Comparison of ENCODE assay signal across 21 mouse cellular contexts in genomic region chr16:30255061-30255460, GRCm38 (mm10). TPM values are rescaled to one million over a fixed set of nuclear protein-coding genes. Genes with fewer than 3 reads are reported as not detected.
"Had no signal": no experiment of that assay in that cellular context is flagged by ENCODE, and none has a peak within 500 bp of the region (broad histone marks: within the 10 kb centered on the region; RNA-seq: fewer than 3 reads in every experiment).

No protein-coding gene starts in this region.

- H3K4me3 ChIP-seq: layer of hippocampus, adult 2 months; limb, embryonic 10.5 days; limb, embryonic 13.5 days; liver, embryonic 15.5 days; midbrain, embryonic 12.5 days; midbrain, embryonic 15.5 days; neural tube, embryonic 12.5 days; neural tube, embryonic 15.5 days had no signal

- H3K36me3 ChIP-seq: limb, embryonic 10.5 days; limb, embryonic 13.5 days; liver, embryonic 15.5 days; midbrain, embryonic 12.5 days; midbrain, embryonic 15.5 days; neural tube, embryonic 12.5 days; neural tube, embryonic 15.5 days had no signal

- H3K4me1 ChIP-seq: neural tube, embryonic 12.5 days had no signal

- DNase-seq: kidney, adult 2 months; kidney, postnatal 25 days; layer of hippocampus, adult 9-11 months; lung, adult 2 months; lung, postnatal 14 days; right cerebral cortex, adult 18-20 months; right cerebral cortex, postnatal 14 days; right cerebral cortex, postnatal 4 days had no signal

- H3K27ac ChIP-seq: kidney, postnatal 0 days; layer of hippocampus, adult 2 months; limb, embryonic 10.5 days; limb, embryonic 13.5 days; liver, embryonic 15.5 days; macrophage; midbrain, embryonic 12.5 days; midbrain, embryonic 15.5 days; neural tube, embryonic 12.5 days; neural tube, embryonic 15.5 days had no signal

RNA-seq across cellular contexts. Expression of gene Cpn2, which starts 12.2 kb away (rescaled TPM):
- polyA plus RNA-seq: kidney, embryonic 14.5 days; kidney, postnatal 0 days; limb, embryonic 10.5 days; limb, embryonic 13.5 days; lung, embryonic 16.5 days; macrophage; midbrain, embryonic 12.5 days; midbrain, embryonic 15.5 days; neural tube, embryonic 12.5 days; neural tube, embryonic 15.5 days; stomach, embryonic 14.5 days had no signal

RNA-seq across cellular contexts. Expression of gene Lrrc15, which starts 28.0 kb away (rescaled TPM):
- polyA plus RNA-seq: kidney, adult 2 months; macrophage had no signal
